In the genomic region with DNA sequence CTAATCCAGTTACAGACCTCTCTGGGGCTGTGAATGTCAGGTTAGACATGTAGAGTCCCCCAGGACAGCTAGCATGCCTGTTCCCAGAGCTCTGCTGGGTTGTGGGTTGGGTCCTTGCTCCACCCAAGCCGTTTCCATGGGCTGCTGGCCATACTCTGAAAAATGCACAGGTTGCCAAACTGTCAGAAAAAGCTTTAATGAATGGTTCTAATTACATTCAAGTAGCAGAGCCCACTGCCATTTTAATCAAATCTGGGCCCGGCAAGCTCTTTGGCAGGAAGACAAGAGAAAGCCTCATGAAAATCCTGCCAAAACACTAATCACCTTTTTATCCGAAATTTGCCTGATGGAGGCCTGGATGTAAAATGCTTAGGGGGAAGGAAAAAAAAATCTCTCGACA, we compare ENCODE assay signal across 12 mouse cellular contexts.
DNase-seq lines count a peak whose midpoint lies in the region; ATAC-seq and TF ChIP-seq lines count a peak whose summit lies in the region.
"Had no signal": no experiment of that assay in that cellular context is flagged by ENCODE, and none has a peak within 500 bp of the region (broad histone marks: within the 10 kb centered on the region; RNA-seq: fewer than 3 reads in every experiment).

No protein-coding gene starts in this region.

- H3K4me1 ChIP-seq in hindbrain, embryonic 15.5 days (replicated peaks), result peaks cover 13% of the 10 kb centered on the region; the same call in 1 of the 2 replicates
- H3K4me1 ChIP-seq in hindbrain, embryonic 10.5 days (replicated peaks), result no peaks in the 10 kb centered on the region
- H3K4me1 ChIP-seq in forebrain, embryonic 10.5 days, result peaks cover 13% of the 10 kb centered on the region
- H3K4me1 ChIP-seq in lung, postnatal 0 days (ENCODE audit: insufficient read depth, low read depth, low read length), result no peaks in the 10 kb centered on the region

- no peak for TF ChIP-seq EP300 in lung, postnatal 0 days (IDR thresholded peaks at IDR 0.05)

- ATAC-seq in hindbrain, embryonic 15.5 days (ENCODE audit: low FRiP score, low read depth), result peak; percentile 71
- no peak for ATAC-seq in lung, postnatal 0 days

- H3K4me2 ChIP-seq in hindbrain, embryonic 15.5 days, result no peak overlapping the region
- H3K4me2 ChIP-seq in lung, postnatal 0 days (replicated peaks; ENCODE audit: low read depth, low read length), result no peak overlapping the region
- H3K4me2 ChIP-seq: limb, embryonic 13.5 days had no signal

- H3K27me3 ChIP-seq in hindbrain, embryonic 15.5 days, result no peaks in the 10 kb centered on the region
- no peaks in the 10 kb centered on the region for H3K27me3 ChIP-seq in hindbrain, embryonic 10.5 days (ENCODE audit: insufficient read depth, poor library complexity, severe bottlenecking)
- H3K27me3 ChIP-seq in forebrain, embryonic 10.5 days (ENCODE audit: poor library complexity, severe bottlenecking), result no peaks in the 10 kb centered on the region
- no peaks in the 10 kb centered on the region for H3K27me3 ChIP-seq in lung, postnatal 0 days (replicated peaks; ENCODE audit: insufficient read depth, low read length)
- H3K27me3 ChIP-seq: limb, embryonic 13.5 days had no signal

- H3K27ac ChIP-seq in hindbrain, embryonic 15.5 days (replicated peaks), result peak overlapping the region; percentile 64
- no peak overlapping the region for H3K27ac ChIP-seq in hindbrain, embryonic 10.5 days
- no peak overlapping the region for H3K27ac ChIP-seq in forebrain, embryonic 10.5 days
- no peak overlapping the region for H3K27ac ChIP-seq in lung, postnatal 0 days (ENCODE audit: low read length)
- H3K27ac ChIP-seq: limb, embryonic 13.5 days had no signal

- TF ChIP-seq CTCF in lung, postnatal 0 days (IDR thresholded peaks at IDR 0.05), result no peak

- no peaks in the 10 kb centered on the region for H3K36me3 ChIP-seq in hindbrain, embryonic 15.5 days
- no peaks in the 10 kb centered on the region for H3K36me3 ChIP-seq in hindbrain, embryonic 10.5 days
- H3K36me3 ChIP-seq in forebrain, embryonic 10.5 days (replicated peaks), result no peaks in the 10 kb centered on the region
- no peaks in the 10 kb centered on the region for H3K36me3 ChIP-seq in lung, postnatal 0 days (ENCODE audit: insufficient read depth, low read length)
- H3K36me3 ChIP-seq: limb, embryonic 13.5 days had no signal

- H3K9ac ChIP-seq in hindbrain, embryonic 15.5 days, result no peak overlapping the region
- no peak overlapping the region for H3K9ac ChIP-seq in lung, postnatal 0 days (replicated peaks; ENCODE audit: low read depth)
- H3K9ac ChIP-seq: limb, embryonic 13.5 days had no signal

- WGBS in hindbrain, embryonic 15.5 days, result 40% methylated on average over 4 of the region's 4 CpGs
- WGBS in hindbrain, embryonic 10.5 days, result 69% methylated on average over 4 of the region's 4 CpGs
- WGBS in forebrain, embryonic 10.5 days, result 70% methylated on average over 4 of the region's 4 CpGs
- WGBS in lung, postnatal 0 days, result 54% methylated on average over 4 of the region's 4 CpGs

- intact Hi-C loops in gastrocnemius, postnatal 36 days (cut with DNase I), result no loop called here

- DNase-seq in hindbrain, embryonic 10.5 days (ENCODE audit: low spot score), result no peak
- DNase-seq in brain, adult 2 months (ENCODE audit: low read depth, low spot score), result peak; percentile 71
- peak; percentile 17 for DNase-seq in forebrain, embryonic 10.5 days (ENCODE audit: extremely low spot score, low spot score)
- peak; percentile 61 to 85 for DNase-seq in layer of hippocampus, postnatal 14 days (ENCODE audit: low spot score in 2 of 2)
- DNase-seq in heart, adult 8-10 months (ENCODE audit: low spot score), result no peak
- DNase-seq in gastrocnemius, postnatal 36 days, result no peak
- no peak for DNase-seq in lung, postnatal 0 days (ENCODE audit: low spot score)
- DNase-seq: adrenal gland, postnatal 10 days; B cell, adult 2 months; kidney, postnatal 14 days had no signal

- no peak overlapping the region for H3K4me3 ChIP-seq in hindbrain, embryonic 15.5 days
- H3K4me3 ChIP-seq in hindbrain, embryonic 10.5 days, result no peak overlapping the region
- H3K4me3 ChIP-seq in forebrain, embryonic 10.5 days, result no peak overlapping the region
- H3K4me3 ChIP-seq in lung, postnatal 0 days (ENCODE audit: low read depth, low read length), result no peak overlapping the region
- H3K4me3 ChIP-seq: limb, embryonic 13.5 days had no signal

- H3K9me3 ChIP-seq in hindbrain, embryonic 15.5 days, result no peaks in the 10 kb centered on the region
- no peaks in the 10 kb centered on the region for H3K9me3 ChIP-seq in hindbrain, embryonic 10.5 days
- H3K9me3 ChIP-seq in forebrain, embryonic 10.5 days, result no peaks in the 10 kb centered on the region
- no peaks in the 10 kb centered on the region for H3K9me3 ChIP-seq in lung, postnatal 0 days (ENCODE audit: low read length)
- H3K9me3 ChIP-seq: limb, embryonic 13.5 days had no signal

Comparison
In these comparisons a context has a peak if more than half of its experiments do, and no peak if none do; other contexts are left out.
1. DNase-seq: peak in brain, adult 2 months (single experiment), forebrain, embryonic 10.5 days (single experiment) and layer of hippocampus, postnatal 14 days (2 of 2); none in hindbrain, embryonic 10.5 days (single experiment), heart, adult 8-10 months (single experiment), gastrocnemius, postnatal 36 days (0 of 2) and lung, postnatal 0 days (single experiment).